ENCODE assay signal across 12 mouse cellular contexts in the genomic region with DNA sequence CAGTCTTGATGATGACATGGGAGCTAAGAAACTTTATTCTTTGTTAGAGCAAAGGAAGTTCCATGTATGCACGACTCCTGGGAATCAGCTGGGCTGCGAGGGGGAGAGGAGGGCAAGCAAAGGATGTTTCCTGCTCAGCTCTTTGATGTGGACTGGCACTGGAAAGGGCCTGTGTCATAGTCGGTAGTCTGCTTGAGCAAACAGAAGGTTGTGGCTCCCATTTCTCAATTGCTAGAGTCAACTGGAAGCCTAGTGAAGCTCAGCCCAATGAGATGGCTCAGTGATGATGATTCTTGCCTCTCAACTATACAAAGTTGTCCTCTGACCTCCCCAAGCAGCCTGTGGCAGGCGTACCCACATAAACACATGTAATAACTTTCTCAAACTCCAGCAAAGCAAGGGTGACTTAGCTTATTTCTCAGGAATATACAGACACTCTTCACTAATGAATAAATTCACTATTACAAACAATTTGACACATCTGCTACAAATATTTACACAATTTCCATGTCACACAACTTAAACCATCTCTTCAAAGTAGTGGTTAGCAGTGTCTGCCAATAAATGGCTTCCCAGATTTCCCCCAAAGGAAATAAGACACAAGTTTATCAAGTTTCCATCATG.
"Had no signal": no experiment of that assay in that cellular context is flagged by ENCODE, and none has a peak within 500 bp of the region (broad histone marks: within the 10 kb centered on the region; RNA-seq: fewer than 3 reads in every experiment).

No protein-coding gene starts in this region.

- H3K9me3 ChIP-seq: liver, embryonic 15.5 days had no signal

- ATAC-seq: midbrain, embryonic 15.5 days had no signal

- H3K4me3 ChIP-seq: layer of hippocampus, adult 2 months; limb, embryonic 13.5 days; liver, embryonic 15.5 days; midbrain, embryonic 15.5 days had no signal

- H3K4me1 ChIP-seq: limb, embryonic 13.5 days; liver, embryonic 15.5 days; midbrain, embryonic 15.5 days had no signal

- H3K9ac ChIP-seq: limb, embryonic 13.5 days; liver, embryonic 15.5 days; midbrain, embryonic 15.5 days had no signal

- H3K4me2 ChIP-seq: limb, embryonic 13.5 days; liver, embryonic 11.5 days; liver, embryonic 15.5 days; midbrain, embryonic 15.5 days had no signal

- DNase-seq: kidney, adult 18-20 months; kidney, postnatal 10 days; kidney, postnatal 4 days; lung, postnatal 36 days; right cerebral cortex, postnatal 14 days; thymus, adult 2 months; thymus, postnatal 36 days had no signal

- H3K27me3 ChIP-seq: limb, embryonic 13.5 days; liver, embryonic 15.5 days; midbrain, embryonic 15.5 days had no signal

- H3K27ac ChIP-seq: layer of hippocampus, adult 2 months; limb, embryonic 13.5 days; liver, embryonic 15.5 days; midbrain, embryonic 15.5 days had no signal

- H3K36me3 ChIP-seq: limb, embryonic 13.5 days; liver, embryonic 15.5 days; midbrain, embryonic 15.5 days had no signal
